Mouse (Mus musculus) lung, postnatal 25 days (tissue): ENCODE measurements around the gene Bcl2l12.
A peak's percentile ranks its signal among the peaks of the same experiment; 100 is the strongest.
"Not testable (repeated sequence)": the region's sequence is repeated elsewhere in the genome, so short reads cannot be mapped to it uniquely, and the experiment has no call there.

Experiments used
- DNase-seq: peaks from one replicate; pipeline ENCODE4 v3.0.0; 2022; ENCODE audit warnings: low spot score

Gene Bcl2l12

DNA sequence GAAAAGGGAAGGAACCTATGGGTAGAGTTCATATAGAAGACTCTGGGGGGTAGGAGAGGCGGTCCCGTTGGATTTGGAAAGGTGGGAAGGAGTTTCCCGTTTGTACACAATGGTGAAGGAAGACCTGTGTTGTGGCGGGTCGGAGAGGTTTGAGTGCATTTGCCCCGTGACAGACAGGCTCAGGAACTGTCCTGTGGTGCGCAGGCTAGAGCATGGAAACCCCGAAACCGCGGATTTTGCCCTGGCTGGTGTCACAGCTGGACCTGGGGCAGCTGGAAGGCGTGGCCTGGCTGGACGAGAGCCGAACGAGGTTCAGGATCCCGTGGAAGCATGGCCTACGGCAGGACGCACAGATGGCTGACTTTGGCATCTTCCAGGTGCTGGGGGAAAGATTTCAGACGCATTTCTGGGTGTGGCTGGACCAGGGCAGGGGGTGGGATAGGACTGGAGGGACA, at the start of gene Bcl2l12:
TSS of gene Bcl2l12 (minus strand) at position 212 of the 455 bp plus-strand sequence.
- no peak for DNase-seq

DNA sequence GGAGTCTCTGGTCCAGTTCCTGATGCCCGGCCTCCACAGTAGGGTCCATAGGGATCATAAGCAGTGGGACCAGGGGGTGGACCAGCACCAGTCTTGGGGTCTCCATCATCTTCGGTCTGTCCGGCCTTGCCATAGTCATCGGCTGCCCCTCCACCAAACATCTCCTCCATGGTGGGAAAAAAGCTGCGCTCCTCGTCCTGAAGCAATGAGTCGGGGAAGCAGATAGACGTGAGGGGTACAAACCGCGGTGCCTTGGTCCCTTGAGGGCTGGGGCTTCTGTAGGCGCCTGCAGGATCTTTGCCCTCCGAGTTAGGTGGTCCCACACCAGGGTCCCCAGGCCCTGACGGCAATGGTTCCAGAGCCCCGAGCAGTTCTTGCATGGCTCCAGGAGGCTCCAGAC, 49.0 kb upstream of the Bcl2l12 start:
- DNase-seq = no peak

DNA sequence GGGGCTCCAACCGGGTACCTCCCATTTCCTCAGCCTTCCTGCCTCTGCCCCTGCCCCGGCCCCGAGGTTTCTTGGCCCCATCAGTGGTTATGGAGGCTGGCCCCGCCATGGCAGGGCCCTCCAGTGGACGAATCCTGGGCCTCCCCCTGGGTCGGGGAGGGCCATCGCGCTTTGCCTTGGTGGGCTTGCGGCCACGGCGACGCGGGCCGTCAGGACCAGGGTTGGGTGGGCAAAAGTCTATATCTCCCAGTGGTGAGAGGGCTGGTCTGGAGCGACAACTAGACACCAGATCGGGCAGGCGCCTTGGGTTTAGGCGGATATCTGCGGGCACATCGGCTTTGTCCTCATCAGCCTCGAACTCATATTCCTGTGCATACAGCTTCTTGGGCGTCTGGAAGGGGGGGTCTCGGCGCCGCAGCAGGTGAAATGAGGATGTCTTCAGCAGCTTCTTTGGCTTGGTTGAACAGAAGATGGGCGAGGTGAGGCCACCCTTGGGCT, 48.4 kb upstream of the Bcl2l12 start:
- DNase-seq = no peak

DNA sequence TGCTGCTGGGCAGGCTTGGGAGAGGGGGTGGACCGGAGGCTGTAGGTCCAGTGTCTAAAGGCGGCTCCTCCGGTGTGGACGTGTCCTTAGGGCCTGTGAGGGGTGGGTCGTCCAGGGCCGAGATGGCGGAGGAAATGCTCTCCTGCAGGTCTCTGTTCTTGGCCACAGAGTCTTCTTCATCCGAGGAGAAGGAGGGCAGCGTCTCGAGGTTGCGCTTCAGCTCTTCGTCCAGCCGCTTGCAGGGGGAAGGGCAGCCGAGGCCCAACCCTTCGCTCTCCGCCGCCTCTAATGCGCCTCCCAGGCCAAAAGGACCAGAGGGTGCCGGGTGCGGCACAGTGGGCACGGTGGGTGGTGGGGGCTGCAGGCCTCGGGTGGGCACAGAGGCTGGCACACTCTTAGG, 47.2 kb upstream of the Bcl2l12 start:
- DNase-seq = no peak

DNA sequence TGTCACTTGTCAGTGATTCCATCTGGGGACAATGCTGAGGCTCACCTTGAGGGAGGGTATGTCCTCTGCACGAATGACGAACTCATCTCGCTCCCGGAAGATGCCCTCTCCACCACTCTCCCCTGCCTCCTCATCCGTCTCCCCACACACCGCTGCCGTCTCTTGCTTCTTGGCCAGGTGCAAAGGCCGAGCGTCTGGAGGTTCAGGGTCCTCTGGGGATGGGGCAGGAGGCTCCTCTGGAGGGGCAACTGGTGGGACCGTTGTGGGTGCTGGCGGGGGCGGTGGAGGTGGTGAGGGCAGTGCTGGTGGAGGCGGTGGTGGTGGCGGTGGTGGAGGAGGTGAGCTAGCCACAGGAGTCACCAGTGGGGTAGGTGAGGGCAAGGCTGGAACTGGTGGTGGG, 44.8 kb upstream of the Bcl2l12 start:
- DNase-seq = no peak

DNA sequence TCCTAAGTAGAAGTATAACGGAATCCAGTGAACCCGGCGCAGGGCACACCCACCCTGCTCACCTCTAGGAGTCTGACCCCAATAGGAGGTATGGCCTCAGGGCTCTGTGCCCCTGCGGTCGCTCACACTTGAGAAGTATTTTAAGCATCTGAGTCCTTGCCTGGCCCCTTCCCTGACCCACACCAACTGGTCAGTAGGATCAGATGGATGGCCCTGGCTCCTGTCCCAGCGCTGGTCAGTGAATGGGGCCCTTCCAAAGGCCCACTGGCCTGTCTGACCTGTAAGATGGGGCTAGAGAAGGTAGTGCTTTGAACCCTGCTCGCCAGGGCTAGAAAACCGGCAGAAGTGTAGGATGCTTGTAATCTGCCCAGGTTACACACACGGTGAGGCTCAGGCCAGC, 42.3 kb upstream of the Bcl2l12 start:
- DNase-seq = no peak

DNA sequence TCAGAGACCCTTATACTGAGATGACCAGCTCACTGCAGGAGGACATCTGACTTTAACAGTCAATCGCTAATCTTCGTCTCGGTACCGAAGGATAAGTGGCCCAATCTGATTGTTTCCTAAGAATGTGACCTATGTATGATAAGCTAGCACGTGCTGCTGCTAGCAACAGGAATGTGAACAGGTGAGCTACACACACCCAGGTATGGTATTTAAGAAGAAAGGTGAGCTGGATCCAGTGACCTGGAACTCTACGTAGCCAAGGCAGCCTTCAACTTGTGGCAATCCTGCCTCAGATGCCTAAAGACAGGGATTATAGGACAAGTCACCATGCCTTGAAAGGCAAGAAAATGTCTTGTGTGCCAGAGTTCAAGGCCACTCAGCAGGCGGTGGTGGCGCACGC, 39.9 kb upstream of the Bcl2l12 start:
- DNase-seq = no peak

DNA sequence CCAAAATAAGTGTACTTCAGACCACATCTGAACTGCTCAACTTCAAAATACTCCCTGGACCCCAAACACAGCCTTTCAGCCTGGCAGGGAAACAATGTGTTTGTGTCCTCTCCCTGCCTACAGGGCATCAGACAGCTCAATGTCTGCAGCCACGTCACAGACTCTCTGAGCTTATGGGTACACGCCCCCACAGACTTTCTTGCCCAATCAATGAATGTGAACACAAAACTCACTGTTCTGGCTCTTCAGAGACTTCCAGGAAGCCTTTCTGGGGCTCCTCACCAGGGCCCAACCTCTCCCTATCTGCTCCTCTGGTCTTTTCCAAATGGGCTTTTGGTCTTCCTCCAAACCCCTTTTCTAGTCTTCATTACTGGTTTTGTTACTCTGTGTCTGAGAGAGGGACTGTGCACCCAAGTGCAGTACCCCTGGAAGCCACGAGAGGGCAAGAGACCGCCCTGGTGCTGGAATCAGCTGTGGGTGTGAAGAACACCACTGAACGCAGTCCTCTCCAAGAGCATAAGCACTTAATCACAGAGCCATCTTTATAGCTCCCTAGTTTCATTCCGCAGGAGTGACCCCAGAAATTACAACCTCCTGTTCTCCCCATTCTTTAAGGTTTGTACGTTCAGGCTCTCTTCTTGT, 39.3 kb upstream of the Bcl2l12 start:
- peak; percentile 64 for DNase-seq

DNA sequence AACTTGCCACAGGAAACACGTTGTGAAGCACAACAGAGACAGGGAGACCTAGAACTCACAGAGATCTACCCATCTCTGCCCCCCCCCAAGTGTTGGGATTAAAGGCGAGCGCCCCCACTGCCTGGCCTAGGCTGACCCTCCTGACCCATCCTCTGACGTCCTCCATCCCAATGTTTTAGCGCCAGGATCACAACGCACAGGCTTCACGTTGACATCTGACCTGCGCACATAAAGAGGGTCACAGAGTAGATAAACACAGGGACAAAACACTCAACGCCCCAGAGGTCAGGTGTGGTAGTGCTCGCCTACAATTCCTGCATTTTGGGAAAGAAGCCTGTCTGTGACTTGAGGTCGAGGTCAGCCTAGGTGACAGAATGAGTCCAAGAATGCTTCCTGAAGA, 38.2 kb upstream of the Bcl2l12 start:
- no peak for DNase-seq

DNA sequence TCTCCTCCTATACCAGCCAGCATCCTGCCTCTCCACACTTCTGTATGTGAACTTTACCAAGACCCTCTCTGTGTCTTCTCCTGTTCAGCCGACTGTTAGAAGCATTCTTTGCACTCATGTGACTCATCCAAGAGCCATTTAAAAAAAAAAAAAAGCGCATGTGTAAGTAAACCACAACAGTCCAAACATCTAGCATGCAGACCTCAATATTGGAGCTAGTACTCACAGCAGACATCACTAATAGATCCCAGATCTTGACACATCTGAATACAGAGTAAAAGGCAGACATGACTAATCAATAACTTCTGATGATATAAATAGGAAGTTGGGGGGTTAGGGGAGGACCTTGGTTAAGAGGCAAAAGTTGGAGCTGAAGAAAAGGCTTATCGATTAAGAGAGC, 37.1 kb upstream of the Bcl2l12 start:
- no peak for DNase-seq

DNA sequence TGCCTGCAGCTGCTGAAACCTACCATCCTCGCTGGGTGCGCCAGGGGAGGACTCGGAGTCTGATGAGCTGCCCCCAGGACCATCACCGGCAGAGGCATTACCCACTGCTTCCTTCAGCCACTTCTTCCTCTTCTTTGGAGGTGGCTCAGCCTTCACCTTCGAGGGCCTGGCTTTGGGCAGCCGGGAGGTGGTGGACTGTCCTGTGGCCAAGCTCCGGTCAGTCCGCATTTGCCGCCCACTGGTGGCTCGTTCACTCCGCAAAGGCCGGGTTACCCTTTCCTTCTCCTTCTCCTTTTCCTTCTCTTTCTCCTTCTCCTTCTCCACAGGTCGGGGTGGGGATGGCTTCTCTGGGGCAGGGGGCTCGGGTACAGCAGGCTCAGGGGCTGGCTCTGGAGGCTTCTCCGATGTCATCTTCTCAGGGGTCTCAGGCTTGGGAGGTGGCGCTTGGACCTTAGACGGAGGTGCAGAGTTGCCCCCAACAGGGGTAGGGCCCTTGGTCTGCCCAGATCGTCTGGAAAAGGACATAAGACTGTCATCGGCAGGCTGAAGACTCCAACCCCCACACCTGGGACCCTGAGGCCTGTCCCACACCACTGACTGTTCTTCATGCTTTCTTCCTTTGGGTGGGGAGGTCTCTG, 35.3 kb upstream of the Bcl2l12 start:
- no peak for DNase-seq

DNA sequence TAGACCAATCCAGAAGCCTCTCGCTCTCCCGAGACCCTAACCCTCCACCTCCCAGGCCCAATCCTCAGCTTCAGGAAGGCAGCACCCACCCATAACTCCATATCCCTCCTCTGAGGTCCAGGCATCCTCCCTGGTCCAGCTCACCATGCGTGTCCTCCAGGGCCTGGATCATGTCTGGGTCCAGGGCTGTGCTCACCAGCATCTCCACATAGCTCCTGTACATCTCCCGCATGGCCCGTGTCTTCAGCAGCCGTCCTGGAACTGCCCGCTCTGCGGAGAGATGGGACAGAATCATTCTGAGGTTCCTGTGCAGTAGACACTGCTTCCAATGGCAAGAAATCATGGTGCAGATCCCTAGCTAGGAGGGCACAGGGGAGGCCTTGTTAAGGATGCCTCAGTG, 32.3 kb upstream of the Bcl2l12 start:
- no peak for DNase-seq

DNA sequence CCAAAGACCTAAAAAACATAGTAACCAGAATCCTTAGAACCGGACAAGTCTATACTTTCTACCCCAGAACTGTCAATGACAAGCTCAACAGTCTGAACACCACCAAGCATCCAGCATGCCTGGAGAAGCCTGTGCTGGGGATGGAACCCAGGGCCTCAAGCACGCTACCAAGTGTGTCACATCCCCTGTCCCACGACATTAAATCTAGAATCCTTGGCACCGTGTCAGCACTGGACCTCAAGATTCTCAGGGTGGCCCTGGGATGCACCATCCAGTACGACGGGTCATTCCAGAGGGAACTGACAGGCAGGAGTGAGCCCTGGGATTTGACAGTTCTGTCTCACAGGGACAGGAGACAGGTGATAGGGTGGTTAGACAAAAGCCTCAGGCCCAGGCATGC, 31.5 kb upstream of the Bcl2l12 start:
- no peak for DNase-seq

DNA sequence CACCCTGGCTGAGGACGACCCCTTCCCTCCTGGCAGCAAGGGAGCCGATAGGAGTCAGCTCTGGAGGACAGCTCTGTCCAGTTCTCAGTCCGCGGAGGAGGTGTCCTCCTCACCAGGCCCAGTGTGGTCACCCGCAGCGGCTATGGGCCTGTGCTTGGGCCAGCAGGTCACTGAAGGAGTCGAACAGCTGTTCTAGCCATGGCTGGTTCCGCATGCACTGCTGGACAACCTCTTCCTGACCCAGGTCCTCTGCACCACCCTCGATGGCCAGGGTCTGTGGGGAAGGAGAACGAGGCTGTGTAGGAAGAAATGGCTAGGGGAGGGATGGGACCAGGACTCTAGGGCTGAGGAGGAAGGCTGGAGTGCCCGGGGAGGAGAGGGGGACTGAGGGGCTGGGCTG, 29.8 kb upstream of the Bcl2l12 start:
- DNase-seq = no peak

DNA sequence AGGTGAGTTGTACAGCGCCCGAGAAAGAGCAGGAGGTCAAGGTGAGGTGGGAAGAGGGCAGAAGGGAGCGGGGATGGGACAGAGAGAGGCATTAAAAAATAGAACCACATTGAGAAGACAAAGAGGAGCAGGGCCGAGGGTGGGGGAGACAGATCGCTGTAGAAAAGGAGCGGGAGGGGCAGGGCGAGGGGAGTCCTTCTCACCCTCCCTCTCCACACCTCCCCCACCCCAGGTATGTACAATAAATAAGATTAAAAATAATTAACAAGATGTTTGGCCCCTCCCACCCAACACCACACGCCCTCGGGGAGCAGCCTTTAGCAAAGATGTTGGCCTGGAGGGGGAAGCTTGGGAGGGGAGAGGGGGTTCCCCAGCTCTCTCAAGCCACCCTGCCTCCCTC, 29.2 kb upstream of the Bcl2l12 start:
- no peak for DNase-seq

DNA sequence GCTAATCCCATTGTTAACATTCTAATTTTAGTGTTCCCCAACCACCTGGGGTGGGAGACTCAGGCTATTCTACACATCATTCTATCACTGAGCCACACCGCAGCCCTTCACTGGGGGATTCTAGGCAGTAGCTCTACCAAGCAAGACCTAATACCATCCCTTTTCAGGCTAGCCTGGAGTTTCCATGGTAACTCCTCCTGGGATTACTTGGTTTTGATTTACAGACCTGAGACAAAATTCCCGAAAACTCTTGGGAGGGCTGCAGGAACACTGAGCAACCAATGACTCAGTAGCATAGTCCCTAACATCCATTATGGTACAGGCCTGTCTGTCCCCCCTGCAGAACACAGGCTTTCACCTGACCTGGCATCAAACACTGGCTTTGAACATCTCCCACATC, 27.7 kb upstream of the Bcl2l12 start:
- DNase-seq = no peak

DNA sequence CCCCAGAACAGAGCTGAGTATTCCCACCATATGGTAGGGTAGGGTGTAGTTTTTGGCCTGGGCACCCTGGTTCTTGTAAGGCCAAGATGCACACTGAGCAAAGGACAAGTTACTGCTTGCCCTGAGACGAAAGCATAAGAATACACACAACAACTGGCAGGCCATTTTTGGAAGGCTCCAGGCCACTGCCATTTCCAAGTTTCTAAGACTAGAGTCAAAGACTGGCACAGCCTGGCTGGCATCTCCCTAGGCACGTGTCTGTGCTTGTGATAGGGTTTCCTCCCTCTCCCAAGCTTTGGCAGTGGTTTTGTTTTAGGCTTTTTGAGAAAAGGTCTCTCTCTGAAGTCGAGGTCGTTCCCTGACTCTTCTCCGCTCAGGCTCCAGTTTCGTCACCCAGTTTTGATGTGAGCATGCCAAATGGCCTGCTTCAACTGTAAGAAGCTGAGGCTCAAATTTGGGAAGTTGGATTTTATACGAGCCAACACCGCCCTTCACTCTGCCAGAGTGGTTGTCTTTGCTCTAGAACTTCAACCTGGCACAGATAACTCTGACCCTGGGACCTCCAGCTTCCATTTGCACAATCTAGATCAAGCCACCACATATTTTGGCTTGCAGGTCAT, 27.2 kb upstream of the Bcl2l12 start:
- no peak for DNase-seq

DNA sequence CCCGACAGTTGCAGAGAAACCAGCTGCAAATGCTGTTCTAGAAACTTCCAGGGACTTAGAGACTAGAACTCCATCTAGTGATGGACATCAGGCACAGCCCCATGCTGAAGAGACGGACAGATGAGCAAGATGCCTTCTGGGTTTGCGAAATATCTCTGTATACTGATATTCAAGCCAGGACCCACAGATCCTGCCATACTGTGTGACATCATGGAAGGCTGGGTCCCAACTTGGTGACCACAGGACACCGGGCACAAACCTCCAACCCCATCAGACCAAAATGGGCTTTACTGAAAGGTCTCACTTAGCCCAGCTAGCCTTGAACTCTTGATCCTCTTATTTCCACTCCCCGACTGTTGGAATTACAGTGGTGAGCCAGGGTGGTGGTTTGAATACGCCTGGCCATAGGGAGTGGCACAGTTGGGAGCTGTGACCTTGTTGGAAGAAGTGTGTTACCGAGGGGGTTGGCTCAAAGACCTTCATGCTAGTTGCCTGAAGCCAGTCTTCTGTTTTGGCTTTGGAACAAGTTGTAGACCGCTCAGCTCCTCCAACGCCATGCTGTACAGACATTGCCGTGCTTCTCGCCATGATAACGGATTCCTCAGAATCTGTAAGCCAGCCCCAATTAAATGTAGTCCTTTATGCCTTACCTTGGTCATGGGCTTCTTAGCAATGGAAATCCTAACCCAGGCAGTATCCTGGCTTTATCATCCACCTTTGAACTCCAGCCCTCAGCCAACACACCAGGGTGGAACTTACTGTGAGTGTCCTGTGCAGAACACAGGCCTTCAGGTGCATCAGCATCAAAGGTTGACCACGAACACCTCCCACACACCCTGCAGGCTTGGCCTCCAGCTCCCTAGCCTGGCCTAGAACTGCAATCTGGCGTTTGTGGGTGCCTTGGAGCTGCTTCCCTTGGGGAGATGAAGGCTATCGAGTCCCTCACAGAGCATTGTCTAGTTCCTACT, 26.1 kb upstream of the Bcl2l12 start:
- DNase-seq = no peak

DNA sequence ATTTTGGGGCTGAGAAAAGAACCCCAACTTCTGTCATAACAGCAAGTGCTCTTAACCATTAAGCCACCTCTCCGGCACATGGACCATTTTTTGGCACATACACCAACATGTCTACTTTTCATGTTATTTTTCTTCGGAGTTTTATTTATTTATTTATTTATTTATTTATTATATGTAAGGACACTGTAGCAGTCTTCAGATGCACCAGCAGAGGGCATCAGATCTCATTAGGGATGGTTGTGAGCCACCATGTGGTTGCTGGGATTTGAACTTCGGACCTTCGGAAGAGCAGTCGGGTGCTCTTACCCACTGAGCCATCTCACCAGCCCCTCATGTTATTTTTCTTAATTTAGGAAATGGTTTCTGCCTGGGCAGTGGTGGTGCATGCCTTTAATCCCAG, 25.2 kb upstream of the Bcl2l12 start:
- not testable (repeated sequence) for DNase-seq

DNA sequence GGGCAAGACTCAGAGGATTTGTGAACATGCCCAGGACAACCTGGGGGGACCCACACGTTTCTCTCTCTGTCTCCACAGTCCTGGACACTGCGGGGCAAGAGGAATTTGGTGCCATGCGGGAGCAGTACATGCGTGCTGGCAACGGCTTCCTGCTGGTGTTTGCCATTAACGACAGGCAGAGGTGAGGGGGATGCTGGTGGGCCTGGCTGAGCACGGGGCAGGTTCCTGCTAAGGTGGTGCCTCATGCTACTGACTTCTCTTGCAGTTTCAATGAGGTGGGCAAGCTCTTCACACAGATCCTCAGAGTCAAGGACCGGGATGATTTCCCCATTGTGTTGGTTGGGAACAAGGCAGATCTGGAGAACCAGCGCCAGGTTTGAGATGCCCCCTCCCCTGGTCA, 21.7 kb upstream of the Bcl2l12 start:
- no peak for DNase-seq

DNA sequence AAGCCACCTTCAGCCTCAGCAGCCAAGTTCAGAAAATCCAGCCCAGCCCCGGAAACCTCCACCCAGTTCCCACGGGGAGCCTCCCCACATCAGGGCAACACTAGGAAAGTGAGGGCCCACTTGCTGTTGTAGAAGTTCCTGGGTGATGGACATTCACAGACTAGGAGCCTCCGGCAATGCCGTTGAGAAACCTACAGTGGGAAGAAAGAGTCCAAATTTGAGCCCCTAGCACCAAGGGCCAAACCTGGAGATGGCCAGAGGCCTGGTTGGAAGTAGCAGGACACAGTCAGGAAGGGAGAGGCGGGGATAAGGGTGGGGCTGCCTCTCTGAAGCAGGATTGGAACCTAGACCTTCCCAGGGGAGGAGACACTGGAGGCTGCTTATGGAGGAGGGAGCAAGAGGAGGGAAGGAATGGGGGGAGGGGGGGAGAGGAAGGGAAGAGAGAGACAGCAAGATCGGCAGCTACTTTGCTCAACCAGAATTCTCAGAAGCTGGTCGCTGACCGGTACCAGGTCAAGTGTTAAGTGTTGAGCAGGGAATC, 20.6 kb upstream of the Bcl2l12 start:
- DNase-seq = peak; percentile 86
